Mouse (Mus musculus) lung, postnatal 0 days (tissue): Measurements from ENCODE around the gene Nme9.

Experiments
- CTCF ChIP-seq: IDR thresholded peaks from 2 replicates; pipeline ENCODE4 v1.5.1; 2016; ENCODE audit warnings: antibody characterized with exemption, mild to moderate bottlenecking
- EP300 ChIP-seq: IDR thresholded peaks from 2 replicates; pipeline ENCODE4 v1.6.1; 2016; ENCODE audit warnings: antibody characterized with exemption, mild to moderate bottlenecking, control low read depth

GRCm38 (mm10) chr9:99416809-99417208, 34.5 kb upstream of the Nme9 start:
- TF ChIP-seq CTCF, result no peak
- TF ChIP-seq EP300, result no peak
